Mouse (Mus musculus) bone marrow, adult 2 months (tissue): Measurements from ENCODE around the gene Uckl1.

Experiments used
- CTCF ChIP-seq: fragments of 200-500 bp; IDR thresholded peaks from 2 replicates; pipeline ENCODE4 v1.5.1; 2011; ENCODE audit warnings: low read length, control low read depth; ENCODE audit not compliant: control insufficient read depth, insufficient read depth
- POLR2A ChIP-seq: fragments of 200-500 bp; IDR thresholded peaks from 2 replicates; pipeline ENCODE4 v1.6.1; 2011; ENCODE audit warnings: low read depth, mild to moderate bottlenecking, control low read depth, low read length, borderline replicate concordance; ENCODE audit not compliant: control insufficient read depth

GRCm38 (mm10) chr2:181550233-181550632 is 34.5 kb downstream of the Uckl1 start:
- no peak for TF ChIP-seq POLR2A
- no peak for TF ChIP-seq CTCF
